Mouse (Mus musculus): ENCODE data around the gene Gm4969.
"Not testable (repeated sequence)": the region's sequence is repeated elsewhere in the genome, so short reads cannot be mapped to it uniquely, and the experiment has no call there.

The Gm4969 gene

DNA sequence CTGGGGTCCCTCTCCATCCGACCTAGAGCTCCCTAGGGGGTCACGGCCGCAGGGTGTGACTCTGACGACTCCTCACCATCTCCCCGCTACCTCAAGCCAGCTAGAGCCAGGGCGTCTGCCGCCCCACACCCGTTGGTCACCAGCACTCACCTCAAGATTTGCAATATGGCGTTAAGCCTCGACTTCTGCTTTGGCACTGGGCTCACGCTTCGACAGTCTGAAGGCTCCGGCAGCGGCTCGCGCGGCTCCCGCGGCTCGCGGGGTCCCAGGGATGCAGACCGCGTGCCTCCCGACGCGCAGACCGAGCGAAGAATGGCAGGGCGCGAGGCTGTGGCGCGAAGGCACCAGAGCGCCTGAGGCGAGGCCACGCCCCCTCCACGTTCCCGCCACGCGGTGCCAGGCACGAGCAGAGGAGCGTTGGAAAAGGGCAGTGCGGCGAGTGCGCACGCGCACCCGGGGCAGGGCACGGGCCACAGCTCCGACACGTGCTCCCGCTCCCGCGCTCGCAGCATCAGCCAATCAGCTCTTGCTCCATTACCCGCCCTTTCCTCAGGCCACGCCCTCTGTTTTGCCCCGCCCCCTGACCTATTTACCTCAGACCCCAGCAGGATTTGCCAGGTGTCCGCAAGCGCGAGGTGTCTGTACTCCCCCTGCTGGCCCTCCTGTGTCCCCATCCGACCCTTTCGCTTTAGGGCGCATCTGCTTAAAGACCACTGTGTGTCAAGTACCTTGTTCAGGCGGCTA, at the start of gene Gm4969:
Gene Gm4969, minus strand, starts transcription at position 341 of the 744 bp plus-strand sequence.
- POLR2A ChIA-PET, result interaction anchor here in 3 of 4 experiments (0.5 to 4.3 kb wide), 13 partner anchors 9 to 443 kb away, joined by 3 to 64 read pairs (median 3); partner anchors contain the start of genes Six5 (in 2 of the 3) and Gipr (in 1 of the 3)
- CTCF ChIA-PET, result interaction anchor here (0.6 to 4.2 kb wide), 19 partner anchors 10 to 226 kb away, joined by 3 to 31 read pairs (median 4); partner anchors contain the start of genes Dmwd (in 1 of the 4), Eml2 (in 1 of the 4), Qpctl (in 1 of the 4) and Rsph6a (in 1 of the 4)

GRCm38 (mm10) chr7:19166990-19167389, 48.8 kb upstream of the Gm4969 start:
- POLR2A ChIA-PET, result interaction anchor here in 2 of 4 experiments (1.4 to 1.5 kb wide), 2 partner anchors 47 kb away, joined by 3 to 4 read pairs; partner anchors contain the start of gene Fbxo46 (in 1 of the 2)
- CTCF ChIA-PET, result interaction anchor here in 1 of 4 experiments (1.1 kb wide), 1 partner anchor 14 kb away, joined by 4 read pairs; no protein-coding TSS in a partner anchor

GRCm38 (mm10) chr7:19165656-19166423, 47.7 kb upstream of the Gm4969 start, which contains the start of gene Gipr:
TSS of gene Gipr (minus strand) at chr7:19166127.
- CTCF ChIA-PET, result interaction anchor here in 3 of 4 experiments (0.5 to 3.8 kb wide), 10 partner anchors 10 to 340 kb away, joined by 3 to 31 read pairs (median 4); partner anchors contain the start of genes Eml2 (in 1 of the 3), Opa3 (in 1 of the 3) and Six5 (in 1 of the 3)

GRCm38 (mm10) chr7:19164978-19165377, 46.8 kb upstream of the Gm4969 start:
- ChIA-PET POLR2A (interaction anchor here in 3 of 4 experiments (0.6 to 3.4 kb wide), 21 partner anchors 9 to 205 kb away, joined by 3 to 21 read pairs (median 5); partner anchors contain the start of genes Eml2 (in 1 of the 3), Fosb (in 1 of the 3), Snrpd2 (in 1 of the 3) and Vasp (in 1 of the 3)), CTCF (interaction anchor here (0.6 to 3.8 kb wide), 24 partner anchors 9 to 273 kb away, joined by 3 to 31 read pairs (median 4); partner anchors contain the start of genes Eml2 (in 1 of the 4) and Six5 (in 1 of the 4))

More at GRCm38 (mm10) chr7:19165656-19166423, 47.7 kb upstream of the Gm4969 start, which contains the start of gene Gipr:
- POLR2A ChIA-PET, result interaction anchor here in 3 of 4 experiments (0.6 to 3.4 kb wide), 12 partner anchors 8 to 161 kb away, joined by 3 to 21 read pairs (median 4); partner anchors contain the start of genes Eml2 (in 1 of the 3), Fbxo46 (in 1 of the 3) and Gm4969 (in 1 of the 3)

- ChIA-PET CTCF (interaction anchor here (0.5 to 3.8 kb wide), 51 partner anchors 8 to 272 kb away, joined by 3 to 31 read pairs (median 4); partner anchors contain the start of genes Eml2 (in 1 of the 4), Gm4969 (in 1 of the 4), Qpctl (in 1 of the 4) and Rsph6a (in 1 of the 4)), POLR2A (interaction anchor here in 3 of 4 experiments (0.5 to 3.4 kb wide), 47 partner anchors 8 to 560 kb away, joined by 3 to 21 read pairs (median 4); partner anchors contain the start of genes Eml2 (in 2 of the 3), Ppm1n (in 2 of the 3), Snrpd2 (in 2 of the 3) and Vasp (in 2 of the 3))
These were observed 46.0 kb upstream of the Gm4969 start for GRCm38 (mm10) chr7:19164189-19164588.

DNA sequence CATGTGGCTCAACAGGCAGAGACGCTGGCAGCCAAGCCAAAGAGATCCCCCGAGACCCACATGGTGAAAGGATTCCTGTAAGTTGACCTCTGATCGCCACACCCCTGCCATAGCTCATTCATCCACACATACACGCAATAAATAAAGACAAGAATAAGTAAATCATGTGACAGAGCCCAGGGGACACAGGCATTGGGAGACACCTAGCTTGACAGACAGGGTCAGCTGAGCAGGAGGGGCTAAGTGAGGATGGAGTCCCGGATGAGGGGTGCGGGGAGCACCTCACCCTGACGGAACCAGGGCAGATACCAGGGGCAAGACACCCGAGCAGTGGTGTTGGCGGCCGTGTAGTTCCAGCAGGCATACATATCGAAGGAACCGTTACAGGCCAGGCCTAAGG, 45.6 kb upstream of the Gm4969 start:
- ChIA-PET POLR2A (interaction anchor here in 3 of 4 experiments (0.5 to 3.4 kb wide), 44 partner anchors 8 to 560 kb away, joined by 3 to 21 read pairs (median 4); partner anchors contain the start of genes Eml2 (in 2 of the 3), Ppm1n (in 2 of the 3), Snrpd2 (in 2 of the 3) and Vasp (in 2 of the 3)), CTCF (interaction anchor here (0.5 to 3.8 kb wide), 44 partner anchors 8 to 272 kb away, joined by 3 to 31 read pairs (median 4); partner anchors contain the start of genes Eml2 (in 1 of the 4), Gm4969 (in 1 of the 4), Qpctl (in 1 of the 4) and Rsph6a (in 1 of the 4))

GRCm38 (mm10) chr7:19162928-19163327, 44.8 kb upstream of the Gm4969 start:
- POLR2A ChIA-PET, result interaction anchor here in 2 of 4 experiments (1.4 to 3.4 kb wide), 7 partner anchors 13 to 146 kb away, joined by 5 to 21 read pairs (median 10); partner anchors contain the start of genes Eml2 (in 2 of the 2), Fbxo46 (in 1 of the 2), Fosb (in 1 of the 2) and Qpctl (in 1 of the 2)
- CTCF ChIA-PET, result interaction anchor here in 3 of 4 experiments (0.9 to 3.8 kb wide), 6 partner anchors 13 to 76 kb away, joined by 3 to 31 read pairs (median 4); partner anchors contain the start of gene Eml2 (in 1 of the 3)

DNA sequence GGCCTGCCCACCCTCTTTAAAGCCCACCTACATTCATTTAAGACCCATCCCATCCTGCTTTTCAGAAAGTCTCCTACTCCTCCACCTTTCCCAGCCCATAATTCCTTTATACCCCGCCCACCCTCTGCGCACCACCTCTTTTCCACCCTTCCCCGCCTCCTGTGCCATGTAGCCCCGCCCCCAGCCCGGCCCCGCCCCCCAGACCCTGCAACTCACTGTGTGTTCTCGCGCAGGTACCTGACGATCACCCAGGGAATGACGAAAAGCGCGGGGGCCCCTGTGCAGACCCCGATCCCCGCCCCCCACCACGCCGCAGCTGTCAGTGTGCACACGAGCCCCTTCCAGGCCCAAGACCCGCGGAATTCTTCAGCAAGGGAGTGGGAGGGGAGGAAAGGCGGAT, 41.9 kb upstream of the Gm4969 start:
- ChIA-PET CTCF (no interaction called here), POLR2A (interaction anchor here in 1 of 4 experiments (0.6 kb wide), 1 partner anchor 67 kb away, joined by 3 read pairs; no protein-coding TSS in a partner anchor)

- ChIA-PET POLR2A (interaction anchor here in 1 of 4 experiments (1.1 kb wide), 1 partner anchor 14 kb away, joined by 3 read pairs; no protein-coding TSS in a partner anchor), CTCF (interaction anchor here in 1 of 4 experiments (0.8 to 1.2 kb wide), 2 partner anchors 19 to 24 kb away, joined by 3 read pairs; no protein-coding TSS in a partner anchor)
These were observed 41.2 kb upstream of the Gm4969 start for GRCm38 (mm10) chr7:19159411-19159810.

- CTCF ChIA-PET, result interaction anchor here in 2 of 4 experiments (1.1 to 1.7 kb wide), 3 partner anchors 13 to 23 kb away, joined by 3 to 5 read pairs (median 3); no protein-coding TSS in a partner anchor
- POLR2A ChIA-PET, result interaction anchor here in 2 of 4 experiments (1.1 to 1.4 kb wide), 2 partner anchors 8 to 13 kb away, joined by 3 read pairs; partner anchors contain the start of gene Gipr (in 1 of the 2)
These were observed 40.4 kb upstream of the Gm4969 start for GRCm38 (mm10) chr7:19158601-19159000.

DNA sequence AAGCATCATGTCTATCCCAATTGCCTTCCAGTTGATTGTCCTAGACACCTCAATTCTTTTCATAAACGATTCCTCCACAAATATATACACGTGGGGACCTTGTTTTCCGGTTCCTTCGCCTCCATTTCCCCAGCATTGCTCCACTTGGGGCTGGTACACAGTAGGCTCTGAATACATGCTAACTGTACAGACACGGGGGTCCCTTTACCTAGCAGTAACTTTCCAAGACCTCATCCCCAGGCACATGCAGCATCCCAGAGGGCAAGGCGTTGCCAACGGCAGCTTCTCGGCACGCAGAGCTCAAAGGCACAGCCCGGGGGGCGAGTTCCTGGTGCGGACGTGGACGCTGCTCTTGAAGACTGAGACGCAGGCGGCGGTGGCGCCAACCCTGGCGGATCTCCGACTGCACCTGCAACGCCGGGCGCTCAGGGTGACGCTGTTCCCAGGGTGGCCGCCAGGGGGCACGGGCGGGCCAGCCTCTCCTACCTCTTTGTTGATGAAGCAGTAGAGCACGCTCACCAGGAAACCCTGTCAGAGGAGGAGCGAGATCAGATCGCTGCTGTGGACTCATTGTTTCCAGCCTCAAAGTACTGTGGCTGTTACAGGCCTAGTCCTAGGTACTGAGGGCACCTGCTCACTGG, 39.1 kb upstream of the Gm4969 start:
- POLR2A ChIA-PET, result interaction anchor here in 1 of 4 experiments (1.4 to 1.6 kb wide), 3 partner anchors 9 to 21 kb away, joined by 3 to 5 read pairs (median 4); partner anchors contain the start of genes Eml2 and Gipr

GRCm38 (mm10) chr7:19155825-19156475, 37.8 kb upstream of the Gm4969 start:
- ChIA-PET CTCF (interaction anchor here (0.5 to 1.6 kb wide), 28 partner anchors 8 to 595 kb away, joined by 3 to 10 read pairs (median 4); partner anchors contain the start of genes Dmwd (in 2 of the 4), Fosb (in 1 of the 4), Gipr (in 1 of the 4) and Gm4969 (in 1 of the 4)), POLR2A (interaction anchor here in 3 of 4 experiments (0.5 to 1.7 kb wide), 19 partner anchors 8 to 590 kb away, joined by 3 to 9 read pairs (median 4); partner anchors contain the start of genes Eml2 (in 1 of the 3), Six5 (in 1 of the 3) and Vasp (in 1 of the 3))

More for the DNA sequence above, 39.1 kb upstream of the Gm4969 start:
- CTCF ChIA-PET, result interaction anchor here in 2 of 4 experiments (0.8 to 1.7 kb wide), 4 partner anchors 12 to 138 kb away, joined by 3 to 5 read pairs (median 3); partner anchors contain the start of gene Ppm1n (in 1 of the 2)

DNA sequence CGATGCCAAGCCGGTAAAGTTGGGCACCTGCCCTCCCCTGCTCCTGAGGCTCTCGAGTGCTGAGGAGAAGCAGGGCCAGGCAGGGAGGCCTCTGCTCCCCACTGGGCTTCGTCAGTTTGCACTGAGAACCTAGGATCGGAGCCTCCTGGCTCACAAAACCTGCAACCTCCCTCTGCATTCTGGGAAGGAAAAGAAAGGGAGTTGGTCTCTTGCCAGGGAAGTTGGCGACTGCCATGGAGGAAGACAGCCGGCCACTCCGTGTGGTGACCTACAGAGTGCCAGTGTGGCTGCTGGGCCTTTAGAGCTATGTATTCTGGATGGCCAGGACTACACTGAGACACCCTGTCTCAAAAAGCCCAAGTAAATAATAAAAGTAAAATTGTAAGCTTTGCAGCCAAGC, 36.6 kb upstream of the Gm4969 start:
- ChIA-PET CTCF (interaction anchor here in 3 of 4 experiments (0.5 to 1.4 kb wide), 4 partner anchors 9 to 117 kb away, joined by 3 to 8 read pairs (median 4); partner anchors contain the start of gene Dmwd (in 1 of the 3)), POLR2A (interaction anchor here in 3 of 4 experiments (0.7 to 1.7 kb wide), 10 partner anchors 10 to 152 kb away, joined by 3 to 9 read pairs (median 4); partner anchors contain the start of gene Six5 (in 1 of the 3))

- CTCF ChIA-PET, result not testable (repeated sequence)
These were observed 33.0 kb upstream of the Gm4969 start for GRCm38 (mm10) chr7:19151121-19151520.

DNA sequence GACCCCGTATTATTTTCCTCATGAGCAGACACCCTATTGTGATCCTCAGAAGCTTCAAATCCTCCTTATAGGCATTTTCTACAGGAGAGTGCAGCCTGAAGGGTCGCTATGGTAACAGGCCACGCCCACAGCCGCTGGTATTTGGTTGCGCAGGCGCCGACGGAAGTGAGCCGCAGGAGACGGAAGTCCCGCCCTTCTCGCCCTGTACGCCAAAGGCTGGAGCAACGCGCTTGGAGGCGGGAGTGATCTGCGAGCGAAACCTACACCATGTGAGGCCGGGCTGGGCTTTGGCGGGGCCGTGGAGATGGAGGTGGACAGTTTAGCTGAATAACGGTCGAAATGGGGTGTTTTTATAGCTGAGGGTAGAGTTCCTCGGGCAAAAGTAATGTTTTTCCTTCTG, 31.5 kb upstream of the Gm4969 start, which contains the start of gene Snrpd2:
Gene Snrpd2, plus strand, starts transcription at position 97 of the 400 bp plus-strand sequence.
- ChIA-PET CTCF (interaction anchor here in 3 of 4 experiments (0.6 to 2.8 kb wide), 11 partner anchors 12 to 214 kb away, joined by 3 to 20 read pairs (median 3); partner anchors contain the start of genes Fbxo46 (in 1 of the 3) and Gm4969 (in 1 of the 3)), POLR2A (interaction anchor here in 3 of 4 experiments (0.7 to 6.6 kb wide), 13 partner anchors 12 to 209 kb away, joined by 3 to 35 read pairs (median 3); partner anchors contain the start of genes Cd3eap (in 1 of the 3), Fbxo46 (in 1 of the 3) and Ppp1r13l (in 1 of the 3))

More at GRCm38 (mm10) chr7:19151121-19151520, 33.0 kb upstream of the Gm4969 start:
- POLR2A ChIA-PET, result interaction anchor here in 2 of 4 experiments (1.0 to 1.6 kb wide), 2 partner anchors 13 kb away, joined by 3 to 9 read pairs; no protein-coding TSS in a partner anchor

Measured in embryonic stem cell, embryonic (primary cell).